17 mouse cellular contexts compared by ENCODE assay signal in genomic region chr8:91077077-91077867, GRCm38 (mm10). TPM values are rescaled to one million over a fixed set of nuclear protein-coding genes. Genes with fewer than 3 reads are reported as not detected.
DNase-seq lines count a peak whose midpoint lies in the region; ATAC-seq lines count a peak whose summit lies in the region.
"Had no signal": no experiment of that assay in that cellular context is flagged by ENCODE, and none has a peak within 500 bp of the region (broad histone marks: within the 10 kb centered on the region; RNA-seq: fewer than 3 reads in every experiment).

No protein-coding gene starts in this region.

- no peak overlapping the region for H3K4me2 ChIP-seq in kidney, embryonic 14.5 days (replicated peaks; ENCODE audit: low read depth, low read length)
- no peak overlapping the region for H3K4me2 ChIP-seq in hindbrain, embryonic 14.5 days (replicated peaks)
- H3K4me2 ChIP-seq: limb, embryonic 13.5 days; midbrain, embryonic 13.5 days had no signal

- H3K4me1 ChIP-seq in kidney, embryonic 14.5 days (ENCODE audit: control insufficient read depth, insufficient read depth, low read length): no peaks in the 10 kb centered on the region
- H3K4me1 ChIP-seq in hindbrain, embryonic 14.5 days (replicated peaks; ENCODE audit: control insufficient read depth, insufficient read depth, low read length): no peaks in the 10 kb centered on the region
- H3K4me1 ChIP-seq: limb, embryonic 13.5 days had no signal

- peaks cover 27% of the 10 kb centered on the region; the same call in 1 of the 2 replicates for H3K36me3 ChIP-seq in kidney, embryonic 14.5 days (ENCODE audit: control insufficient read depth, insufficient read depth, low read length)
- peaks cover 41% of the 10 kb centered on the region for H3K36me3 ChIP-seq in hindbrain, embryonic 14.5 days (replicated peaks; ENCODE audit: control insufficient read depth, insufficient read depth)

- no peak overlapping the region for H3K27ac ChIP-seq in kidney, embryonic 14.5 days (ENCODE audit: low read depth, low read length)
- no peak overlapping the region for H3K27ac ChIP-seq in hindbrain, embryonic 14.5 days
- H3K27ac ChIP-seq: gastrocnemius, adult 2 months; limb, embryonic 13.5 days; midbrain, embryonic 13.5 days had no signal

- peak; percentile 76 for ATAC-seq in CD4-positive, CD25-positive, alpha-beta regulatory T cell, adult 4 months
- ATAC-seq in kidney, embryonic 14.5 days (ENCODE audit: low FRiP score, low TSS enrichment): no peak
- no peak for ATAC-seq in hindbrain, embryonic 14.5 days (ENCODE audit: low FRiP score)
- ATAC-seq: forebrain, embryonic 16.5 days; lung, postnatal 0 days; midbrain, embryonic 13.5 days had no signal

- peak; percentile 70 for DNase-seq in CD4-positive helper T cell, adult 2 months (ENCODE audit: low read depth, low spot score)
- DNase-seq in induced T-regulatory cell, adult 2 months (ENCODE audit: low read depth): peak; percentile 79
- DNase-seq in thymus, adult 18-20 months: peak; percentile 16 to 52
- no peak for DNase-seq in adrenal gland, postnatal 25 days
- DNase-seq in hindbrain, embryonic 14.5 days (ENCODE audit: low spot score): no peak
- DNase-seq in Muller cell, postnatal 12 days (ENCODE audit: inconsistent ontology term): no peak
- DNase-seq: adrenal gland, postnatal 10 days; cerebellum, postnatal 10 days; gastrocnemius, adult 2 months; heart, adult 18-20 months; kidney, adult 9 months had no signal

- no peaks in the 10 kb centered on the region for H3K27me3 ChIP-seq in kidney, embryonic 14.5 days (ENCODE audit: control insufficient read depth, insufficient read depth, low read length)
- H3K27me3 ChIP-seq in hindbrain, embryonic 14.5 days (ENCODE audit: control insufficient read depth, insufficient read depth, low read length): no peaks in the 10 kb centered on the region
- H3K27me3 ChIP-seq: limb, embryonic 13.5 days; midbrain, embryonic 13.5 days had no signal

- no peaks in the 10 kb centered on the region for H3K9me3 ChIP-seq in kidney, embryonic 14.5 days (ENCODE audit: control insufficient read depth, low read length)
- H3K9me3 ChIP-seq in hindbrain, embryonic 14.5 days (ENCODE audit: control insufficient read depth, low read length): no peaks in the 10 kb centered on the region
- H3K9me3 ChIP-seq: limb, embryonic 13.5 days; midbrain, embryonic 13.5 days had no signal

- no peak overlapping the region for H3K4me3 ChIP-seq in kidney, embryonic 14.5 days (ENCODE audit: low read length)
- H3K4me3 ChIP-seq in hindbrain, embryonic 14.5 days (replicated peaks; ENCODE audit: low read length): no peak overlapping the region
- H3K4me3 ChIP-seq: gastrocnemius, adult 2 months; limb, embryonic 13.5 days; midbrain, embryonic 13.5 days had no signal

- no peak overlapping the region for H3K9ac ChIP-seq in kidney, embryonic 14.5 days (ENCODE audit: low read depth, low read length)
- H3K9ac ChIP-seq in hindbrain, embryonic 14.5 days: no peak overlapping the region
- H3K9ac ChIP-seq: limb, embryonic 13.5 days; midbrain, embryonic 13.5 days had no signal

- 93% methylated on average over 12 of the region's 12 CpGs for WGBS in kidney, embryonic 14.5 days
- WGBS in hindbrain, embryonic 14.5 days: 92% methylated on average over 12 of the region's 12 CpGs

RNA-seq across cellular contexts. Expression of gene Rbl2, which starts 7.4 kb away (rescaled TPM):
- polyA plus RNA-seq in CD4-positive, CD25-positive, alpha-beta regulatory T cell, adult 4 months (2017; shearing (Covaris generic)): 10 to 100 TPM; 65.5 to 74.2 TPM
- polyA plus RNA-seq in kidney, embryonic 14.5 days (2014; fragmentation: Nextera tagmentation; extraction: Ambion mirVana): 12.8 and 21.3 TPM in 2 replicates
- 47.0 and 55.8 TPM in 2 replicates for total RNA-seq in adrenal gland, postnatal 25 days (2021)
- polyA plus RNA-seq in hindbrain, embryonic 14.5 days (2014; fragmentation: Nextera tagmentation; extraction: Ambion mirVana): 24.7 and 28.4 TPM in 2 replicates

Comparison
In these comparisons a context has a peak if more than half of its experiments do, and no peak if none do; other contexts are left out.
1. DNase-seq: peak in CD4-positive helper T cell, adult 2 months (single experiment), induced T-regulatory cell, adult 2 months (single experiment) and thymus, adult 18-20 months (2 of 2); none in adrenal gland, postnatal 25 days (single experiment), hindbrain, embryonic 14.5 days (single experiment) and Muller cell, postnatal 12 days (single experiment).